Mouse (Mus musculus) kidney, adult 2 months (tissue): ENCODE measurements around the gene Slc26a9.

Experiments used
- CTCF ChIP-seq: fragments of 200-500 bp; conservative IDR thresholded peaks from 2 replicates; pipeline ENCODE4 v1.5.1; 2011; ENCODE audit warnings: low read depth, mild to moderate bottlenecking, control low read depth, low read length, moderate library complexity, mixed read lengths; ENCODE audit not compliant: insufficient read depth, insufficient read length
- POLR2A ChIP-seq: fragments of 200-500 bp; IDR thresholded peaks from one replicate; pipeline ENCODE4 v1.6.1; 2011; ENCODE audit warnings: low read depth, low read length, control low read depth

- no peak for TF ChIP-seq CTCF
- no peak for TF ChIP-seq POLR2A
Observed at GRCm38 (mm10) chr1:131813731-131814130, 69.9 kb downstream of the Slc26a9 start.
